Mouse (Mus musculus) CD4-positive helper T cell, adult 2 months (primary cell): Measurements from ENCODE around the gene Ext2.

Experiments
- DNase-seq: peaks from one replicate; pipeline ENCODE4 v3.0.0-alpha.2; 2012; ENCODE audit warnings: low read depth, missing footprints, low spot score

Ext2 gene

DNA sequence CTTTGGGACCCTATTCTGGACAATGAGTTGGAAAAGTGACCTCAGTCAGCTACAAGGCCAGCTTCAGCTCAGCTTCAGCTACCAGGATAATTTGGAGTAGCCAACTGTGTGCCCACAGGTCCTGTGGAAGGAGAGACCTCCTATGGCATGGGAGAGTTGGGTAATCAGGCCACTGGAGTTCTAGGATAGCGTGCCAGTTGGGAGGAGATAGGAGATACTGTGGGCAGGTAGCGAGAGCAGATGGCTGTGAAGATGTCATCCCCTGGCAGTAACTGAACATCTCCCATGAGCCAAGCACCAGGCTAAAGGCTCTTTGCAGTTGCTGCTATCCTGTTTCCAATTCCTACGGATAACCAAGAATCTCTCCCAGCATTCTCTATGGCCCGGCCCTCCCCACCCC is 187.8 kb downstream of the Ext2 start:
- no peak for DNase-seq

DNA sequence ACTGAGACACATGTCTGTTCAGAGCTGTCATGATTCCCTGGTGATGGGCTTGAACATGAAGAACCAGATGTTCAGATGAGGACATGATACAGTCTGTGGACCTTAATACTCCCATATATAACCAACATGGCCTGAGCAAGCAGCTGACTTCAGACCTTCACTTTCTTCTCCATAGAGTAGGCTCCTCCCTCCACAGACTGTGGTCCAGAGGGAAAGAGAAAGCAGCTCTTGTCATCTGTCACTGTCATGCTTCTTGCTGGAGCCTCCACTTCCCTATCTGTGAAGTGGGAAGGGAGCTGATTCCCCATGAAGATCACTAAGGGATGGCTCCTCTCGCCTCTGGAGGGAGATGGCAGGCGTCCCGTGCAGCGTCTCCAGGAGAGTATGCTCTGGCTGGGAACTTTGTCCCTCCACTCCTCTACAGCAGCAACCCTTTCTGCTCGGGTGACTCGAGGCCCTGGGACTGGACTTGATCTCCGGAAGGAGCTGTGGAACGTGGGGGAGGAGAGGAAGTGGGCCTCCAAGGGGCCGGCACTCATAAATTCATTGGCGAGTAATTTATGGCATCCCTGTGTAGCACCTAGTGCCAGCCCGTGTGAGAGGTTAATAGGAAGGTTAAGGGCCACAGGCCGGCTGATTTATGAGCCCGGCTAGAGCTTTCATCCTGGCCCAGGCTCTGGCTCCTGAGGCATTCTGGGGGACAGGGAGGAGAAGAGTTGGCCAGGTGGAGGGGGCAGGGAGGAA is 197.5 kb downstream of the Ext2 start:
- DNase-seq: no peak

DNA sequence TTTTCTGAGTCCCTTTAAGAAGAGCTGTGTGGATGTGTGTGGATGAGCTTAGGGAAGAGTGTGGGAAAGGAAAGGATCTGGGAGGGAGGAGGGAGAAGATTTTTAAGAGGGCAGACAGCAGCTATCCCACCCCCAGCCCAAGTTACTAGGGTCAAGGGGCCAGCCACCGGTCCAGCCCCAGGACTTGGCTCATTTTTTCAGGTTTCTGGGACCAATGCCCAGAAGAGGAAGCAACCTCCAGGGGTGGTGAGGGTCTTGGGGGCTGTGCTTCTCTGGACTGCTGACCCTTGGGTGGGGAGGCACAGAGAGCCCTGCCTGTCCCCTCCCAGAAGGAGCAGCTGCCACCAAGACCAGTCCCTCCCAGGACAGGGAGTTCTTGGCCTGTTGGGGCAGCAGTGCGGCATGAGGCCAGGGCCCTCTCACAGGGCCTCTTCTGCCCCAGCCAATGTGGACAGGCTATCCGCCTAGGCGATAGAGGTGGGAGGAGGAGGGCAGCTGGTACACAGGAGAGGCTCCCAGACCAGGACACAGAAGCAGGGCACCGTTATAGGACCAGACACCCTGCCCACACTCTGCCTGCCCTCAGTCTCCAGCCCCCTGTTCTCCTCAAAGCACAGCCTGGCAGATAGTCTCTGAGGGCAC is 203.0 kb downstream of the Ext2 start:
- no peak for DNase-seq

DNA sequence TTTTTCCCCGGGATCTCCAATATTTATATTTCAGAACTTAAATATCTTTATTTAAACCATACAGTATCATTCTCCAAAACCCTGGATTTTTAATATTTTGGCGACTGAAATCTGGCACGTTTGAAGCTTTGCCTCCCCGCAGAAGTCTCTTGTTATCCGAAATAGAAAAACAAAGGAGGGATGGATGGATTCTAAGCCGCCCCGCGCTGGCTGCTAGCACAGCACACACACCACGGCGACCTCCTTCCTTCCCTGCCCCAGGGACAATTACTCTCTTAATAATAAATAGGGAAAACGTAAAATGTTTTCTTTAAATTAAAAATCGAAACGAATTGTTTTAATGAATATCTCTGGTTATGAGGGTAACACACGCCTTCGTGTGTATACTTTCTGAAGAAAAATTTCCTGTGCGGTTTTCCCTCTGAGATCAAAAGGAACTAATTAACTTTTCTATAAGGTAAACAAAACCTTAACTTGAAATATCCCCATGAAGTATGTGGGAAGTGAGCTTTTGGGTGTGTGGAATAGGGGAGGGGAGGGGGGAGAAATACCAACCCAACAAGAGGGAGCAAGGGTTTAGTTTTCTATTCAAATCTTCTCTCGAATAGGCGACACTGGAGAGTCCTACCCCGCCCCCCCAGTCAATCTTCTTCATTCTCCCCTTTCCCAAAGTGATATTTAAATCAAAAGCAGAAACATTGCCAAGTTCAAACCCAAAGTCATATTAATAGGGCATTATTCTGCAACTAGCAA is 203.7 kb downstream of the Ext2 start:
- no peak for DNase-seq

DNA sequence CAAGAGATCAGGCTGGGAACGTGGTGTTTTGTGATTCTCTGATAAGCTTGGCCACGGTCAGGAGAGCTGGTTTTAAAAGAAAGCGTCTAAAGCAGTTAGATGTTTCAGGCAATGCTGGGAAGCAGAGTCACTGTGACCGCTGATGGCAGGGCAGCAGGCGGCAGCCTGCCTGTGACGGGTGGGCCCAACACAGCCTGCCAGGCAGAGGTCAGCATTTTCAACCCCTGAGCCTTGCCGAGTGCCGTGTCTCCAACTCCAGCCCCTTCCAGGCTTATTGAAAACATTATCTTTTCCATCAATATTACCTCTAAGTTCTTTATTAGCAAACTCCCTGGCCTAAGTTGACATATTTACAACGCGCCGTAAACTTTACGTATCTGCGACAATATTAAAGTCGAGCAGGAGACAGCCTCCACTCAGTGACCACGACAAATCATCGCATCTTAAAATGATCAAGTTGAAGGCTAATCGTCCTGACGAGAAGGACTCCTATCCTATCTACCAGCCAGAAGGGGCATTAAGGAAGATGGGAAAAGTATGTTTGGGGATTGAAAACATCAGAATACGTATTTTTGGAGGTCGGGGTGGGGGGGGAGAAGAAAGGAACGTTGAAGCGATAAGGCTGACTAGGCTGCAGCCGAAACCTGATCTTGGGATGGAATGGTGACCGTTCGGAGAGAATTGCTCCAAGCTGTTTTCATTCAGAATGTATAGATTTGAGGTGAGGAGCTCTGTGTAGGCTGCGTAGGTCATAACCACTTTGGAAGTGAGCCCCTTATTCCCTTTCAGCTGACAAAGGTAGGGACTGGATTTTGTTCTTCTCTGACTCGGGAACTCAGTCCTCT is 206.3 kb downstream of the Ext2 start:
- DNase-seq: no peak

DNA sequence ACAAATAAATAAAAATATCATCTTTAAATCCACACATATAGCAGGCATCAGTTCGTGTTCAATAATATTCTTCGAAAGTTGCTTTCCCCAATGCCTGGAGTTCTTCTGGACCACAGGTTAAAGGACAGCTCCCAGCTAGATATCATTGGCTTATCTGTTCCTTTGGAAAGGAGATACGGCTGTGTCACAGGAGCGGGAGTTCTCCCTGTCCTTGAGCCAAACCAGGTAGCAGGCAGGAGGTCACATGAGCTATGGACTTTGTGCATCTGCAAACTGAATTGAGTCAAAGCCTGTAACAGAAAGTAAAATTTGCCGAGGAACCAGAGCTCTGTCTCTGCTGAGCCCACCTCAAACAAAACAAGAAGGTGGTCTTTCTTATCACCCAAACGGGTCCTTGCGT is 209.3 kb downstream of the Ext2 start:
- DNase-seq: no peak
